Mouse (Mus musculus): ENCODE measurements around the gene Patl1.

DNA sequence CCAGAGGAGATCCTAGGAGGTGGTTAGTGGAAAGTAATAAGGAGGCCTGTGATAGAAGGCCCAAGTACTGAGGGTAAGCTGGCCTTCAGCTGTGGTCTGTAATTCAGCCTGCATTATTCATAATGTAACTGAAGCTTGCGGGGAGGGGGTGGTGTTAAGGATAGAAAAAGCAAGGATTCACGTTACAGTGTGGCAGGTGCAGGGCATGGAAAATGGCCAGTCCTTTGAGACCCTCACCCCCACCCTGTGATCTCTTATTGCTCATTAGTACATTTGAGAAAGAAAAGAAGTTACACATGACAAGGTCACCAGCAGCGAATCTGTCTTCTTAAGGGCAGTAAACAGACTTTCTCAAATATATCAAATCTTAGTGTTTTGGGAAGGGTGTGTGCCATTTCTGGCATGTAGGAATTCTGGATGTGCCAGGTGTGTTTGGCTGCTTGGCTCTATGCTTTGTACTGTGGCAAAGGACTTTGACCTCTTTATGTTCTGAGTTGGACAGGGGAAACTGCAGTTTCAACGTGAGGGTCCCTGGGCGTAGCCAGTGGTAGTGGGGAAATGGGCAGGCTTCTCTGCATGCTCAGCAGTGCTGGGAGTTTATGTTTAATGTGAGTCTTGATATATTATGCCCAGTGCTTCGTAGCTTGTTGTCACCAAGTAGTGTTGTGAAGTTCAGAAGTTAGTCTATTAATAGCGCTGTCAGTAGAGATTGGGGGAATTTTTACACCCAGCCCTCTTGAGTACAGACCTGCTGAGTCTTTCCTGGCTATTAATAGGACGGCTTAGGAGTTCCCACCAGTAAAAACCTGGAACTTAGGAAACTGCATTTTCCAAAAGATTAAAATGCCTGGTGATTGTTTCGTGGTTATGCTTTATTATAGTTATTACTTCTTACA is 57.2 kb downstream of the Patl1 start:
- TF ChIP-seq FLI1 (IDR thresholded peaks at IDR 0.05; ENCODE audit: low read length) (no peak), GATA1 (IDR thresholded peaks at IDR 0.05; ENCODE audit: borderline replicate concordance, low read length) (no peak)

Data from megakaryocyte, embryonic 14.5 days (primary cell).